Mouse (Mus musculus): ENCODE results near the gene Cnbd2. TPM values are rescaled to one million over a fixed set of nuclear protein-coding genes. Genes with fewer than 3 reads are reported as not detected.

Gene Cnbd2
- polyA plus RNA-seq, 1 experiment, result 2.2 TPM

DNA sequence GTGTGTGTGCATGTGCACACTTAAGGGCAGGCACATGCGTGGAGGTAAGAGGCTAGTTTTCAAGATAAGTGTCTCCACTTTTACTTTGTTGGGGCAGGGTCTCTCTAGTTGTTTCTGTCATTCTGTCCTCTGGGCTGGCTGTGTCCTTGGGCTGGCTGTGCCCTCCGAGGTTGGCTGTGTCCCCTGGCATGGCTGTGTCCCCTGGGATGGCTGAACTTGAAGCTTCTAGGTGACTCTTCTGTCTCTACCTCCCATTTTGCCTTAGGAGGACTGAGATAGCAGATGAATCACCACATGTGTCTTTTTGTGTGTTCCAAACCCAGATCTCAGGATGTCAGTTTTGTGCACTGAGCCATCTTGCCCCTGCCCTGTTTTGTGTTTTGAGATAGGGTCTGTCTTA, 102.9 kb downstream of the Cnbd2 start:
- no peaks in the 10 kb centered on the region for H3K27me3 ChIP-seq (ENCODE audit: control insufficient read depth, insufficient read depth, low read length)
- H3K27ac ChIP-seq (ENCODE audit: insufficient read depth, low read length), result no peak overlapping the region
- no peak for DNase-seq (ENCODE audit: low read depth in 1 of 2, low spot score in 2 of 2)
- 89% methylated on average over 2 of the region's 2 CpGs for WGBS
- H3K36me3 ChIP-seq (ENCODE audit: control insufficient read depth, insufficient read depth, low read length), result no peaks in the 10 kb centered on the region
- no peak for TF ChIP-seq CTCF (IDR thresholded peaks at IDR 0.05; ENCODE audit: extremely low read depth, insufficient read depth, insufficient read length, insufficient replicate concordance)
- no peak for TF ChIP-seq POLR2A (IDR thresholded peaks at IDR 0.05; ENCODE audit: low read depth, low read length)
- no peak overlapping the region for H3K4me3 ChIP-seq (ENCODE audit: extremely low read depth, insufficient read depth, insufficient read length)
- H3K4me1 ChIP-seq (ENCODE audit: control insufficient read depth, insufficient read depth, insufficient read length), result no peaks in the 10 kb centered on the region; the same call in 1 of the 2 replicates

DNA sequence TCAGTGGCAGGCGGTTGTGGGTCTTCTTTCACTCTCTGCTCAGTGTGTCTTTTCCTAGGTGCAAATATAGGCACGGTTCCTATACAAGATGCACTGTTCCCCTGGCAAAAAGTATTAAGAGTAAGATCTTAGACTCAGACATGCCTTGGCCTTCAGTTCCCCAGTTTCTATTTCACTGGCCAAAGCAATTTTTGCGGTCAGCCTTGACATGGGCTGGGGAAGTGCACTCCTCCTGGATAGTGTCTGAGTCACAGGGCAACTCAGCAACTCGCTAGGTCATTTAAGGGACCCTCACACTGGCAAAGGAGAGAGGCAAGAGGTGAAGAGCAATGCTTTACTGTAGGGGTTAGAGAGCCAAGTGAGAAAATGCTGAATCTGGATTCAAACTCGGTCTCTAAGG, 103.6 kb downstream of the Cnbd2 start:
- Histone ChIP-seq H3K36me3 (ENCODE audit: control insufficient read depth, insufficient read depth, low read length) (no peaks in the 10 kb centered on the region), H3K27me3 (ENCODE audit: control insufficient read depth, insufficient read depth, low read length) (peaks cover 4% of the 10 kb centered on the region), H3K27ac (ENCODE audit: insufficient read depth, low read length) (no peak overlapping the region), H3K4me1 (ENCODE audit: control insufficient read depth, insufficient read depth, insufficient read length) (peaks cover 2% of the 10 kb centered on the region), H3K4me3 (ENCODE audit: extremely low read depth, insufficient read depth, insufficient read length) (no peak overlapping the region)
- no peak for TF ChIP-seq CTCF (IDR thresholded peaks at IDR 0.05; ENCODE audit: extremely low read depth, insufficient read depth, insufficient read length, insufficient replicate concordance)
- TF ChIP-seq POLR2A (IDR thresholded peaks at IDR 0.05; ENCODE audit: low read depth, low read length), result no peak
- 76% methylated on average over 5 of the region's 5 CpGs for WGBS
- no peak for DNase-seq (ENCODE audit: low read depth in 1 of 2, low spot score in 2 of 2)

DNA sequence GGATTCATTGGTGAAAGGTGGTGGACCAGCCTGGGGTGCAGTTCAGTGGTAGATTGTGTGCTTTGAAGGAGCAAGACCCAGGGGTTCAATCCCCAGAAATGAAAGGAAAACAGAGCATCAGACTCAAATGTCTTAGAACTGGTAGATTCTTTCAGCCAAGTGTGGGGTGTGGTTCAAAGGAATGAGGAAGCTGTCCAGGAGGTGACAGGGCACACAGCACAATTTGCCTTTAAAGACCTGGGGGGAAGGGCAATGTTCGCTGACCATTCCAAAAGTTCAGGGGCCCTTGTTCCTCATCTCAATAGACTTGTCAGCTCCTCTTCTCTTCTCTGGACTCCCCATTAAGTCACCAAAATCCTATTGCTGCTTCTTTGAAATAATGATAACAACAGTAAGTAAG, 105.1 kb downstream of the Cnbd2 start:
- DNase-seq (ENCODE audit: low read depth in 1 of 2, low spot score in 2 of 2), result no peak
- Histone ChIP-seq H3K4me3 (ENCODE audit: extremely low read depth, insufficient read depth, insufficient read length) (no peak overlapping the region), H3K27ac (ENCODE audit: insufficient read depth, low read length) (no peak overlapping the region), H3K36me3 (ENCODE audit: control insufficient read depth, insufficient read depth, low read length) (no peaks in the 10 kb centered on the region), H3K4me1 (ENCODE audit: control insufficient read depth, insufficient read depth, insufficient read length) (peaks cover 8% of the 10 kb centered on the region), H3K27me3 (ENCODE audit: control insufficient read depth, insufficient read depth, low read length) (peaks cover 9% of the 10 kb centered on the region)
- TF ChIP-seq POLR2A (IDR thresholded peaks at IDR 0.05; ENCODE audit: low read depth, low read length) (no peak), CTCF (IDR thresholded peaks at IDR 0.05; ENCODE audit: extremely low read depth, insufficient read depth, insufficient read length, insufficient replicate concordance) (no peak)
- 13% methylated on average over 1 of the region's 1 CpGs for WGBS

DNA sequence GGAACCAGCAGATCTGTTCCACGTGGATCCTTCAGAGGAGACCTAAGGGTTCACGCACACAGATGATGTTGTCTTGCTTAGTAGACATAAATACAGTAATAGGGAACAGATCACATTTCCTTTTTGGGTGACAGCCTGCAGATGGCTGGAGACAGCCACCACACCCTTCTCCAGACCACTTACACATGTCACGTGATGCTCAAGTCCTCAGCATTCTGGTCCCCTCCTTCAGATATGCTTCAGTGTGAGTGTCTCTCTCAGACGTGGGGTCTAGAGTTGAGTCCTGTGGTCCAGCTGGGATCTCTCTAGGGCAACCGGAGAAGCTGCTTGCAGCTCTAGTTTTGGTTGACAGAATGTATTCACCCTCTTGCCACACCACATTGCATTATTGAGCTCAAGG, 106.4 kb downstream of the Cnbd2 start:
- no peak overlapping the region for H3K27ac ChIP-seq (ENCODE audit: insufficient read depth, low read length)
- 64% methylated on average over 5 of the region's 5 CpGs for WGBS
- H3K4me3 ChIP-seq (ENCODE audit: extremely low read depth, insufficient read depth, insufficient read length), result no peak overlapping the region
- peaks cover 8% of the 10 kb centered on the region for H3K4me1 ChIP-seq (ENCODE audit: control insufficient read depth, insufficient read depth, insufficient read length)
- TF ChIP-seq CTCF (IDR thresholded peaks at IDR 0.05; ENCODE audit: extremely low read depth, insufficient read depth, insufficient read length, insufficient replicate concordance) (no peak), POLR2A (IDR thresholded peaks at IDR 0.05; ENCODE audit: low read depth, low read length) (no peak)
- peaks cover 9% of the 10 kb centered on the region for H3K27me3 ChIP-seq (ENCODE audit: control insufficient read depth, insufficient read depth, low read length)
- DNase-seq (ENCODE audit: low read depth in 1 of 2, low spot score in 2 of 2), result no peak
- no peaks in the 10 kb centered on the region for H3K36me3 ChIP-seq (ENCODE audit: control insufficient read depth, insufficient read depth, low read length)

DNA sequence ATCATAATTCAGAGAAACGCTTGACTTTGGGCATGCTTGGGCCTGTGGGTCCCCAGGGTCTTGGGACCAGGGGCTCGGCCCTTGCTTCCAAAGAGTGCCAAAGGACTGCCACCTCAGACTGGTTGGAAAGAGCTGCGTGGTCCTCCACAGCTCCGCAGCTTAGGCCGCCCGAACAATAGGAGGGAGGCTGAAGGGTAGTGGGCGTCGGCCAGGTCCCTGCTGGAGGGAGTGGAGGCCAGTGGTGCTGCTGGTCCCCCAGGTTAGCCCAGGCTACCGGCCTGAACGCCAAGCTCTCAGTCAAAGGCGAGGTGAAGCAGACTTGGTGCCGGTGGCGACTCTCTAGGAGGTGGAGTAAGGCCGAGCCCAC, 108.2 kb downstream of the Cnbd2 start:
- H3K4me1 ChIP-seq (ENCODE audit: control insufficient read depth, insufficient read depth, insufficient read length), result peaks cover 8% of the 10 kb centered on the region
- DNase-seq (ENCODE audit: low read depth in 1 of 2, low spot score in 2 of 2), result no peak
- H3K27me3 ChIP-seq (ENCODE audit: control insufficient read depth, insufficient read depth, low read length), result peaks cover 9% of the 10 kb centered on the region
- no peak overlapping the region for H3K27ac ChIP-seq (ENCODE audit: insufficient read depth, low read length)
- peak overlapping the region; percentile 61 for H3K4me3 ChIP-seq (ENCODE audit: extremely low read depth, insufficient read depth, insufficient read length)
- H3K36me3 ChIP-seq (ENCODE audit: control insufficient read depth, insufficient read depth, low read length), result no peaks in the 10 kb centered on the region
- TF ChIP-seq CTCF (IDR thresholded peaks at IDR 0.05; ENCODE audit: extremely low read depth, insufficient read depth, insufficient read length, insufficient replicate concordance), result no peak
- TF ChIP-seq POLR2A (IDR thresholded peaks at IDR 0.05; ENCODE audit: low read depth, low read length), result no peak
- 45% methylated on average over 14 of the region's 14 CpGs for WGBS

DNA sequence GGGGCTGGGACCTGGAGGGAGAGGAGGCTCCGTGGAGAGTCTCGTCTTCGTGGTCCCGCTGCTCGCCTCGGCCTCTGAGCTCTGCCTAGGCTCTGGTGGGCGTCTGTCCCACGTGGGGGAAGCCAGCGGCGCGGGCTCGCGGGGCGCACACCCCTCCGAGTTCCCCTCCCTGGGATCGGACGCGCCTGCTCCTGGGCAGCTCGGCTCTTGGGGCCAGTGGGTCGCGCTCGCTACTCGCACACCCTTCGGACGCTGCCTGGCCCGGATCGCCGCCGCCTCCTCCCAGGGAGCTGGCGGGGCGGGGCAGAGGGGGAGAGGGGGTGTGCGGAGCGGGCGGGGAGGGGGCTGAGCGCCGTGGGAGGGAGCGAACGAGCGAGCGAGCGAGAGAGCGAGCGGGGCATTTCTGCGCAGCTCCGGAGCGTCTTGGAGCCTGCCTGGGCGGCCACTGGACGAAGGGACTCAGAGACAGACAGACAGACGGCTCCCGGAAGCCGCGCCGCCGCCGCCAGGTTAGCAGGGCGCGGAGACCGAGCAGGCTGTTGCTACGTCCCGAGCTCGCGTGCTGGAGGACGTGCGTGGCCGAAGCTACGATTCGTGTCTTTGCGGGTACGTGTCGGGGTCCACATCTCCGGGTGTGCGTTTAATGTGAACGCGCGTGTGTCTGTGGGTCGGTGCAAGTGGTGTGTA, 108.7 kb downstream of the Cnbd2 start, which contains the start of gene Epb41l1:
TSS of gene Epb41l1 (plus strand) at position 216 of the 687 bp plus-strand sequence.
- TF ChIP-seq CTCF (IDR thresholded peaks at IDR 0.05; ENCODE audit: extremely low read depth, insufficient read depth, insufficient read length, insufficient replicate concordance), result no peak
- TF ChIP-seq POLR2A (IDR thresholded peaks at IDR 0.05; ENCODE audit: low read depth, low read length), result no peak
- 2% methylated on average over 71 of the region's 76 CpGs for WGBS
- H3K27ac ChIP-seq (ENCODE audit: insufficient read depth, low read length), result no peak within 1 kb of the TSS
- DNase-seq (ENCODE audit: low read depth in 1 of 2, low spot score in 2 of 2), result peak in 1 of 2 experiments; percentile 12
- peaks cover 8% of the 10 kb centered on the region for H3K4me1 ChIP-seq (ENCODE audit: control insufficient read depth, insufficient read depth, insufficient read length)
- H3K4me3 ChIP-seq (ENCODE audit: extremely low read depth, insufficient read depth, insufficient read length), result peak within 1 kb of the TSS; percentile 61
- no peaks in the 10 kb centered on the region for H3K36me3 ChIP-seq (ENCODE audit: control insufficient read depth, insufficient read depth, low read length)
- peaks cover 9% of the 10 kb centered on the region for H3K27me3 ChIP-seq (ENCODE audit: control insufficient read depth, insufficient read depth, low read length)

DNA sequence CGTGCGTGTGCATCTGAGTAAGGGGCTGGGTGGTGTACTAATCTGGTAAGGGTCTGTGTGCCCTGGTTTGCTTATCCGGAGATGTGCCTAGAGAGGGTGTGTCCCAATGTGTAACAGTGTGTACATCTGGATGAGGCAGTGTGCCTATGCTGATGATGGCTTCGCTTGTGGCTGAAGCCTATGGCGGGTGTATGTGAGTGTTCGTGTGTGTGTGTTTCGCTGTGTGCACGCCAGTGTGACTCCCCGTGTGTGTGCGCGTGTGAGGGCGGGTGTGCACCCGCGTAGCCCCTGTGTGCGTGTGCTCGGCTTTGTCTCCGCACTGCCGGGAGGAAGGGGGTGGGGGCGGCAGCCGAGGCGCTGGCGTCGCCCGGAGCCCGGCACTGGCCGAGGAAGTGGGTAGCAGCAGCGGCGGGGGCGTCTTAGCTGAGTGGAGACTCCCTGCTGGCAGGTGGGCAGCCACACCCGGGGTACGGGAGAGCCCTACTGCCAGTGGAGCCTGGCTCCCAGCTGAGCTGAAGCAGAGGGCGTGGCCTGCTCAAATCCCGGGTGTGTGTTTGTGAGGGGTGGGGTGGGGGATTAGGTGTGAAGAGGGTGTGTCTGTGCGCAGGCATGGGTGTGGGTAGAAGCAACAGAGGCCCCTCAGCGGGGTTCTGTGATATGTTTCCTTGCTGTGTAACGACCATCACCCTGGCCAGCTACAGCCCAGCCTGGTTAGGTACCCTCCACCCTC, 109.4 kb downstream of the Cnbd2 start:
- H3K36me3 ChIP-seq (ENCODE audit: control insufficient read depth, insufficient read depth, low read length), result no peaks in the 10 kb centered on the region
- DNase-seq (ENCODE audit: low read depth in 1 of 2, low spot score in 2 of 2), result no peak
- peak overlapping the region; percentile 61 for H3K4me3 ChIP-seq (ENCODE audit: extremely low read depth, insufficient read depth, insufficient read length)
- 2% methylated on average over 36 of the region's 36 CpGs for WGBS
- H3K4me1 ChIP-seq (ENCODE audit: control insufficient read depth, insufficient read depth, insufficient read length), result peaks cover 8% of the 10 kb centered on the region
- peaks cover 9% of the 10 kb centered on the region for H3K27me3 ChIP-seq (ENCODE audit: control insufficient read depth, insufficient read depth, low read length)
- TF ChIP-seq CTCF (IDR thresholded peaks at IDR 0.05; ENCODE audit: extremely low read depth, insufficient read depth, insufficient read length, insufficient replicate concordance) (no peak), POLR2A (IDR thresholded peaks at IDR 0.05; ENCODE audit: low read depth, low read length) (no peak)
- no peak overlapping the region for H3K27ac ChIP-seq (ENCODE audit: insufficient read depth, low read length)

Measured in spleen, adult 2 months (tissue).